Mouse (Mus musculus): Measurements from ENCODE around the gene Mphosph9. TPM values are rescaled to one million over a fixed set of nuclear protein-coding genes. Genes with fewer than 3 reads are reported as not detected.
A peak's percentile ranks its signal among the peaks of the same experiment; 100 is the strongest.

Gene Mphosph9
- total and polyA plus RNA-seq, 3 experiments = 5.6 to 9.8 (median 8.0) TPM

DNA sequence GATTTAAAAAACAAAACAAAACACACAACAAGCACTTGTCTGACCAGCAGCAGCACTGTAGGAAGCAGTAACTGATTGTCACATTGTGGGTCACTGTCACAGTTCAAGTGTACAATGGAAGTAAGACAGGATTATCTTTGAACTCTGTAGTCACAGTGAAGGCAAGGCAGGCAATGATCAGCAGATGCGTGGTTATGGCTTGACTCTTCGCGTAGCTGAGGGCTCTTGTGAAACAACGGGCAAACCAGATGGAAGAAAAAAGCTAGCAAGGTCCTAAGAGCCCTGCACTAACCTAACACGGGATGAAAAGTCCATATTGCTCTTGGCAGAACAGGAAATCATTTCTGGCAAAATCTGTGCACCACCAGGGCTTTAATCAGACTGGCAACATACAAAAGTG is 76.7 kb downstream of the Mphosph9 start:
- H3K9ac ChIP-seq (ENCODE audit: insufficient read depth, low read depth) = no peak overlapping the region
- in situ Hi-C loops (cut with MboI; ENCODE audit: low pct_ligation_motif_present, low pct_unique_long_range_greater_than_20kb, low sequenced_read_pairs) = no loop called here
- no peaks in the 10 kb centered on the region for H3K9me3 ChIP-seq (replicated peaks; ENCODE audit: low read length)
- no peak overlapping the region for H3K27ac ChIP-seq (ENCODE audit: insufficient read depth, low read depth)
- dilution Hi-C loops (cut with MboI; ENCODE audit: extremely low pct_ligation_motif_present, extremely low pct_unique_long_range_greater_than_20kb, low sequenced_read_pairs) = no loop called here
- TF ChIP-seq TBP (conservative IDR thresholded peaks at IDR 0.05; ENCODE audit: low read depth, low read length) (no peak), CHD1 (IDR thresholded peaks at IDR 0.05; ENCODE audit: low read depth, low read length) (no peak), CHD2 (IDR thresholded peaks at IDR 0.05; ENCODE audit: low read length) (no peak), POLR2A (IDR thresholded peaks at IDR 0.05; ENCODE audit: low read depth, low read length) (no peak), TCF12 (IDR thresholded peaks at IDR 0.05; ENCODE audit: low read depth, low read length) (no peak)
- no peaks in the 10 kb centered on the region; the same call in 1 of the 2 replicates for H3K79me2 ChIP-seq (replicated peaks; ENCODE audit: control insufficient read depth, extremely low read depth, insufficient read depth, poor library complexity, severe bottlenecking)
- H3K4me1 ChIP-seq (ENCODE audit: control insufficient read depth in 1 of 2, insufficient read depth in 2 of 2) = peaks cover 3 to 19% of the 10 kb centered on the region in 2 experiments
- H3K27me3 ChIP-seq (replicated peaks) = no peaks in the 10 kb centered on the region
- H3K36me3 ChIP-seq (replicated peaks in 1 of 2; ENCODE audit: control insufficient read depth in 1 of 2, insufficient read depth in 1 of 2, low read length in 1 of 2) = peaks cover 3 to 38% of the 10 kb centered on the region in 2 experiments
- no peak overlapping the region for H3K4me2 ChIP-seq (ENCODE audit: insufficient read depth, low read depth, poor library complexity, severe bottlenecking)
- DNase-seq (ENCODE audit: extremely low read depth) = no peak
- no peak overlapping the region for H3K4me3 ChIP-seq (replicated peaks in 1 of 3; ENCODE audit: low read depth in 2 of 3, low read length in 2 of 3, poor library complexity in 1 of 3)

DNA sequence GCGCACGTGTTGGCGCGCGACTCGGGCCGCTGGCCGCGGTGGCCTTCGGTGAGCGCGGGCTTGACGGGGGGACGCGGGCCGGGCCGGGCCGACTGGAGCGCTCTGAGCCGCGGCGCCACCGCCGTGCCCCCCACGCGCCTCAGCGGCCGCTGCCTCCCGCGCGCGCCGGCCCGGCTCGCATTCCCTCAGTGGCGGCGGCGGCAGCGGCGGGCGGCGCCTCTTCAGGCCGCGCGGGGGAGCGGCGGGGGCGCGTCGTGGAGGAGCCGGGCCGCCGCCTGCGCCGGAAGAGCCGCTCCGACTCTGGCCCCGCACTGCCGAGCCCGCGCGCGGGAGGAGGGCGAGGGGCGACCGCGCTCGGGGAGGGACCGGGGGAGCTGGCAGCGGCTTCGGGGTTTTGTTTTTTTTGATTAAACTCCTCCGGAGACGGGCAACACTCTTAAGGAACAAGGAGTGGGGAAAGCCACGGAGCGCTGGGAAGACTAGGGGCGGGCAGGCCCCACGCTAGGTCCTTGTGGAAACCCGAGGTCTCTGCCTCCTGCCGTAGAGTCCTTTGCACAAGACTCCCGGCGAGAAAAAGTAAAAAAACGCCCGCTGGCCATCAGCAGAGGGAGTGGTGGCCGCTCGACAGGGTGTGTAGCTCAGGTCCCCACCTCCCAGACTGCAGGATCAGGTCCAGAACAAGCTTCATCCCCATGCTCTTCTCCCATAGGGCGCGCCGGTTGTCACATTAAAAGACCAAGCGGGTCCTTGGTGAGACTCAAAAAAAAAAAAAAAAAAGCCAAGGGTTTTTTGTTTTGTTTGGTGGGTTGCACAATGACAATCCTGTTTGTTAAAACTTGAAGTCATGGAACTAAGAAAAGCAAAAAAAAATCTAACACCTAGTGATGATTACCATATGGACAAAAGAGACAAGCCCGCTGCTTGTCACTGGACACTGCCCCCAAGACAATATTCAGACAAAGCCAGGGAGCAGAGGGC is 77.9 kb downstream of the Mphosph9 start, which contains the start of gene Pitpnm2:
TSS of gene Pitpnm2 (minus strand) at position 147 of the 978 bp plus-strand sequence.
- peak; percentile 28 for DNase-seq (ENCODE audit: extremely low read depth)
- dilution Hi-C loops (cut with MboI; ENCODE audit: extremely low pct_ligation_motif_present, extremely low pct_unique_long_range_greater_than_20kb, low sequenced_read_pairs) = no loop called here
- H3K36me3 ChIP-seq (replicated peaks in 1 of 2; ENCODE audit: control insufficient read depth in 1 of 2, insufficient read depth in 1 of 2, low read length in 1 of 2) = peaks cover 3 to 39% of the 10 kb centered on the region in 2 experiments
- in situ Hi-C loops (cut with MboI; ENCODE audit: low pct_ligation_motif_present, low pct_unique_long_range_greater_than_20kb, low sequenced_read_pairs) = no loop called here
- no peaks in the 10 kb centered on the region; the same call in 1 of the 2 replicates for H3K79me2 ChIP-seq (replicated peaks; ENCODE audit: control insufficient read depth, extremely low read depth, insufficient read depth, poor library complexity, severe bottlenecking)
- no peak within 1 kb of the TSS for H3K27ac ChIP-seq (ENCODE audit: insufficient read depth, low read depth)
- no peaks in the 10 kb centered on the region for H3K27me3 ChIP-seq (replicated peaks)
- peak within 1 kb of the TSS; percentile 82 for H3K9ac ChIP-seq (ENCODE audit: insufficient read depth, low read depth)
- H3K4me1 ChIP-seq (ENCODE audit: control insufficient read depth in 1 of 2, insufficient read depth in 2 of 2) = peaks cover 3 to 20% of the 10 kb centered on the region in 2 experiments
- TF ChIP-seq MAZ (IDR thresholded peaks at IDR 0.05; ENCODE audit: low read depth, low read length) (no peak), USF1 (IDR thresholded peaks at IDR 0.05; ENCODE audit: low read depth, low read length) (no peak), POLR2A (IDR thresholded peaks at IDR 0.05; ENCODE audit: low read depth, low read length) (peak; percentile 23; the same call in 1 of the 2 replicates), MXI1 (IDR thresholded peaks at IDR 0.05; ENCODE audit: low read depth, low read length) (peak; percentile 10; the same call in 1 of the 2 replicates)
- peak within 1 kb of the TSS; percentile 61 to 79 (median 65) for H3K4me3 ChIP-seq (replicated peaks in 1 of 3; ENCODE audit: low read depth in 2 of 3, low read length in 2 of 3, poor library complexity in 1 of 3)
- no peaks in the 10 kb centered on the region for H3K9me3 ChIP-seq (replicated peaks; ENCODE audit: low read length)
- H3K4me2 ChIP-seq (ENCODE audit: insufficient read depth, low read depth, poor library complexity, severe bottlenecking) = peak within 1 kb of the TSS; percentile 91

DNA sequence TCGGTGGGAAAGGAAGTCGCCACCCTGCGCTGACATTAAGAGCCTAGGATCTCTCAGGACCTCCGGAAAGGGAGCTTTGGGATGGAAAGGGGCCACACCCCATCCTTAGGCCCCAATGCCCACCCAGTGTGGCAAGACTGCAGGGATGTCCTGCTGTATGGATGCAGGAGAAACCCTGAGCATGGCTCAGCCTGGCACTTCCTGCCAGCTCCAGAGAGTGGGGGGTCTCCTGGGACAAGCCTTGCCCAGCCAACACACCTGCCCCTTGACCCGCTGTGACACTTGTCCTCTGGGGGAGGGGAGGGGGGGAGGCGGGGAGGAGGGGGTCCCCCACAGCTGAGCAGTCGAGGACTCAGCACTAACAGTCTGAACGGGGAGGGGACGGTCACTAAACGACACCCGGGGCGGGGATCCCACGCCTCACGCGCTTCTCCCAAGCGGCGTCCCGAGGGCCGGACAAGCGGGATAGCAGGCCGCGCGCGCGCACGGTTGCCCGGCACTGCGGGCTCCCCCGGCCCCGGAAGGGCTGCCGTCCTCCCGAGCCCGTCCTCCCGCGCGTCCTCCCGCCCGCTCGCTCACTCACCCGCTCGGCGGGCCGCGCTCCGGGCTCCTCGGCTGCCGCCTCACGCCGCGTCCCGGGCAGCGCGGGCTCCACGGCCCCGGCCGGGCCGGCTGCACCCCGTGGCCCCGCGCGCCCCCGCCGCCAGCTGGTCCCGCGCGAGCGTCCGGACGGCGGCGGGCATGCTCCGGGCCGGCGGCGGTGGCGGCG is 78.7 kb downstream of the Mphosph9 start:
- peak; percentile 13 for DNase-seq (ENCODE audit: extremely low read depth)
- peak overlapping the region; percentile 32 to 79 (median 65) for H3K4me3 ChIP-seq (replicated peaks in 1 of 3; ENCODE audit: low read depth in 2 of 3, low read length in 2 of 3, poor library complexity in 1 of 3)
- dilution Hi-C loops (cut with MboI; ENCODE audit: extremely low pct_ligation_motif_present, extremely low pct_unique_long_range_greater_than_20kb, low sequenced_read_pairs) = no loop called here
- TF ChIP-seq ETS1 (conservative IDR thresholded peaks at IDR 0.05; ENCODE audit: low read depth, low read length) (no peak), UBTF (IDR thresholded peaks at IDR 0.05; ENCODE audit: low read depth, low read length) (no peak), BHLHE40 (IDR thresholded peaks at IDR 0.05; ENCODE audit: low read depth, low read length) (0 out of 2 replicates have a peak, but pooled peaks have one; percentile 25), GABPA (IDR thresholded peaks at IDR 0.05; ENCODE audit: insufficient replicate concordance, low read depth, low read length) (no peak), MXI1 (IDR thresholded peaks at IDR 0.05; ENCODE audit: low read depth, low read length) (no peak; the same call in 1 of the 2 replicates), ZNF384 (IDR thresholded peaks at IDR 0.05; ENCODE audit: low read depth, low read length) (no peak), IRF4 (IDR thresholded peaks at IDR 0.05; ENCODE audit: low read depth, low read length) (no peak), MAX (IDR thresholded peaks at IDR 0.05; ENCODE audit: low read length) (no peak), EP300 (IDR thresholded peaks at IDR 0.05; ENCODE audit: low read length) (no peak), MEF2A (IDR thresholded peaks at IDR 0.05; ENCODE audit: borderline replicate concordance, low read depth, low read length) (no peak), ZC3H11A (IDR thresholded peaks at IDR 0.05; ENCODE audit: low read depth, low read length) (no peak), NRF1 (IDR thresholded peaks at IDR 0.05; ENCODE audit: low read depth, low read length) (no peak), HCFC1 (IDR thresholded peaks at IDR 0.05; ENCODE audit: low read depth, low read length) (no peak), POLR2A (IDR thresholded peaks at IDR 0.05; ENCODE audit: low read depth, low read length) (peak; percentile 38; the same call in 1 of the 2 replicates)

More for the DNA sequence above, 78.7 kb downstream of the Mphosph9 start:
- Histone ChIP-seq H3K9ac (ENCODE audit: insufficient read depth, low read depth) (peak overlapping the region; percentile 82), H3K27me3 (replicated peaks) (no peaks in the 10 kb centered on the region), H3K4me1 (ENCODE audit: control insufficient read depth in 1 of 2, insufficient read depth in 2 of 2) (peaks cover 5 to 20% of the 10 kb centered on the region in 2 experiments), H3K79me2 (replicated peaks; ENCODE audit: control insufficient read depth, extremely low read depth, insufficient read depth, poor library complexity, severe bottlenecking) (no peaks in the 10 kb centered on the region; the same call in 1 of the 2 replicates), H3K27ac (ENCODE audit: insufficient read depth, low read depth) (no peak overlapping the region), H3K4me2 (ENCODE audit: insufficient read depth, low read depth, poor library complexity, severe bottlenecking) (peak overlapping the region; percentile 79), H3K36me3 (replicated peaks in 1 of 2; ENCODE audit: control insufficient read depth in 1 of 2, insufficient read depth in 1 of 2, low read length in 1 of 2) (peaks cover 5 to 42% of the 10 kb centered on the region in 2 experiments), H3K9me3 (replicated peaks; ENCODE audit: low read length) (no peaks in the 10 kb centered on the region)
- in situ Hi-C loops (cut with MboI; ENCODE audit: low pct_ligation_motif_present, low pct_unique_long_range_greater_than_20kb, low sequenced_read_pairs) = no loop called here

All from CH12.LX (cell line).